Mouse (Mus musculus): Measurements from ENCODE around the gene Fam120a.

GRCm38 (mm10) chr13:48982482-48983098, 14.8 kb upstream of the Fam120a start:
- TF ChIP-seq CTCF (IDR thresholded peaks at IDR 0.05; ENCODE audit: borderline replicate concordance, extremely low read depth, insufficient read depth, insufficient read length) (no peak), POLR2A (IDR thresholded peaks at IDR 0.05; ENCODE audit: borderline replicate concordance, extremely low read depth, insufficient read depth, insufficient read length, poor library complexity, severe bottlenecking) (no peak)

Data from brain, embryonic 14.5 days (tissue).